Comparison of ENCODE assay signal across 9 mouse cellular contexts in the genomic region with DNA sequence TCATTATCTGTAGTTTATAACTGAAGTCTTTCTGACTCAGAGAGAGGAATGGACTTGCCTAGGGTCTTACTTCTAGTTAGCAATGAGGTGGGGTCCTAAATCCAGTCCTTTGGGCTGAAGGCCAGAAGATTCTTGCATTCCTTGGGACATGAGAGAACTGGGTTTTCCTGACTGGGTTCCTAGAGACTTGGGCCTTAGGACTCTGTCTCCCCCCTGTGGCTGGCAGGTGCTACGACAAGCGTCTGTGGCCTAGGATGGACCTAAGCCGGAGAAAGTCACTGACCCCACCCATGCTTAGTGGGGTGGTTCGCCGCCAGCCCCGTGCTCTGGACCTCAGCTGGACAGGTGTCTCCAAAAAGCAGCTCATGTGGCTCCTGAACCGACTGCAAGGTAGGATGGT. TPM values are rescaled to one million over a fixed set of nuclear protein-coding genes. Genes with fewer than 3 reads are reported as not detected.
A peak's percentile ranks its signal among the peaks of the same experiment; 100 is the strongest.
DNase-seq lines count a peak whose midpoint lies in the region; ATAC-seq and TF ChIP-seq lines count a peak whose summit lies in the region.
"Had no signal": no experiment of that assay in that cellular context is flagged by ENCODE, and none has a peak within 500 bp of the region (broad histone marks: within the 10 kb centered on the region; RNA-seq: fewer than 3 reads in every experiment).

No protein-coding gene starts in this region.

- 18% methylated on average over 7 of the region's 7 CpGs for WGBS in liver, embryonic 13.5 days (ENCODE audit: insufficient replicate concordance)

- no peaks in the 10 kb centered on the region for H3K36me3 ChIP-seq in testis, adult 2 months (ENCODE audit: control insufficient read depth, insufficient read depth, low read length)
- H3K36me3 ChIP-seq in liver, embryonic 13.5 days, result peaks cover 12% of the 10 kb centered on the region

- no peaks in the 10 kb centered on the region for H3K27me3 ChIP-seq in testis, adult 2 months (ENCODE audit: control insufficient read depth, insufficient read depth, low read length)
- no peaks in the 10 kb centered on the region for H3K27me3 ChIP-seq in liver, embryonic 13.5 days

- H3K9me3 ChIP-seq in liver, embryonic 13.5 days (replicated peaks), result no peaks in the 10 kb centered on the region

- H3K4me2 ChIP-seq in liver, embryonic 13.5 days, result no peak overlapping the region

- no peak overlapping the region for H3K9ac ChIP-seq in liver, embryonic 13.5 days

- peak; percentile 68 for ATAC-seq in liver, embryonic 13.5 days (ENCODE audit: low read depth)

- peak; percentile 74 to 91 for DNase-seq in adrenal gland, adult (ENCODE audit: inconsistent age in 2 of 2, low spot score in 1 of 2)
- DNase-seq in adrenal gland, postnatal 4 days (ENCODE audit: low spot score in 2 of 2), result no peak
- no peak for DNase-seq in testis, postnatal 14 days (ENCODE audit: low spot score)
- peak; percentile 73 for DNase-seq in embryo, embryonic 11 days
- DNase-seq in heart, postnatal 4 days, result peak; percentile 84
- DNase-seq in liver, embryonic 13.5 days, result peak; percentile 56
- peak; percentile 65 for DNase-seq in retina, postnatal 7 days (ENCODE audit: low read depth, low spot score)

- H3K4me1 ChIP-seq in testis, adult 2 months (ENCODE audit: control insufficient read depth, insufficient read depth, low read length), result peaks cover 3% of the 10 kb centered on the region
- peaks cover 32% of the 10 kb centered on the region for H3K4me1 ChIP-seq in liver, embryonic 13.5 days (replicated peaks)

- TF ChIP-seq CTCF in testis, adult 2 months (IDR thresholded peaks at IDR 0.05; ENCODE audit: control insufficient read depth, insufficient read depth, insufficient replicate concordance, low read depth, low read length), result peak; percentile 81; the same call in 1 of the 2 replicates

- no peak for TF ChIP-seq POLR2A in testis, adult 2 months (IDR thresholded peaks at IDR 0.05; ENCODE audit: control insufficient read depth, low read depth, low read length)

- H3K27ac ChIP-seq in testis, adult 2 months (ENCODE audit: control insufficient read depth, insufficient read depth, low read depth, low read length), result no peak overlapping the region
- no peak overlapping the region for H3K27ac ChIP-seq in liver, embryonic 13.5 days

- no peak overlapping the region for H3K4me3 ChIP-seq in testis, adult 2 months (ENCODE audit: control insufficient read depth, low read depth, low read length)
- no peak overlapping the region for H3K4me3 ChIP-seq in liver, embryonic 13.5 days (replicated peaks)

RNA-seq across cellular contexts. Expression of a gene that starts 8.6 kb away (rescaled TPM):
- total RNA-seq in adrenal gland, postnatal 4 days (2021), result 10 to 100 TPM; 26.7 to 28.9 TPM
- polyA plus RNA-seq in testis, adult 2 months (2012; rRNA removed), result 13.8 and 13.9 TPM in 2 replicates
- total RNA-seq in heart, postnatal 4 days (2021), result 10 to 100 TPM; 14.7 to 14.8 TPM
- polyA plus RNA-seq in liver, embryonic 13.5 days (2015; fragmentation: Nextera tagmentation; extraction: Ambion mirVana), result 11.2 and 11.4 TPM in 2 replicates

RNA-seq across cellular contexts. Expression of a gene that starts 15.4 kb away (rescaled TPM):
- total RNA-seq in adrenal gland, postnatal 4 days (2021), result 10 to 100 TPM; 63.9 to 64.9 TPM
- polyA plus RNA-seq in testis, adult 2 months (2012; rRNA removed), result 15.9 and 18.2 TPM in 2 replicates
- 10 to 100 TPM; 30.8 to 32.0 TPM for total RNA-seq in heart, postnatal 4 days (2021)
- 8.4 and 9.0 TPM in 2 replicates for polyA plus RNA-seq in liver, embryonic 13.5 days (2015; fragmentation: Nextera tagmentation; extraction: Ambion mirVana)

RNA-seq across cellular contexts. Expression of a gene that starts 16.7 kb away (rescaled TPM):
- 10 to 100 TPM; 24.6 to 26.0 TPM for total RNA-seq in adrenal gland, postnatal 4 days (2021)
- polyA plus RNA-seq in testis, adult 2 months (2012; rRNA removed), result 36.9 and 37.2 TPM in 2 replicates
- 1 to 10 TPM; 6.0 TPM for total RNA-seq in heart, postnatal 4 days (2021)
- 3.1 and 3.3 TPM in 2 replicates for polyA plus RNA-seq in liver, embryonic 13.5 days (2015; fragmentation: Nextera tagmentation; extraction: Ambion mirVana)

RNA-seq across cellular contexts. Expression of a gene that starts 24.4 kb away (rescaled TPM):
- 1 to 10 TPM; 6.2 to 8.1 TPM for total RNA-seq in adrenal gland, postnatal 4 days (2021)
- not detected in 2 replicates for polyA plus RNA-seq in testis, adult 2 months (2012; rRNA removed)
- total RNA-seq in heart, postnatal 4 days (2021), result 1 to 10 TPM; 3.0 to 3.2 TPM
- not detected in 2 replicates for polyA plus RNA-seq in liver, embryonic 13.5 days (2015; fragmentation: Nextera tagmentation; extraction: Ambion mirVana)

RNA-seq across cellular contexts. Expression of a gene that starts 29.1 kb away (rescaled TPM):
- total RNA-seq in adrenal gland, postnatal 4 days (2021), result not detected
- 0.07 TPM in 1 of 2 replicates, not detected in the other for polyA plus RNA-seq in testis, adult 2 months (2012; rRNA removed)
- total RNA-seq in heart, postnatal 4 days (2021), result not detected
- polyA plus RNA-seq in liver, embryonic 13.5 days (2015; fragmentation: Nextera tagmentation; extraction: Ambion mirVana), result 0.07 and 0.16 TPM in 2 replicates
- total RNA-seq: layer of hippocampus, postnatal 36 days had no signal

Comparison
In these comparisons a context has a peak if more than half of its experiments do, and no peak if none do; other contexts are left out.
1. DNase-seq: peak in adrenal gland, adult (2 of 2), embryo, embryonic 11 days (single experiment), heart, postnatal 4 days (single experiment), liver, embryonic 13.5 days (single experiment) and retina, postnatal 7 days (single experiment); none in adrenal gland, postnatal 4 days (0 of 2) and testis, postnatal 14 days (single experiment).